Mouse (Mus musculus): ENCODE measurements at regions not wholly inside any gene's neighbourhood (a gene's known extent, or its start where the extent isn't known, plus 50 kb on each side); places are given as distances from the start of the nearest gene placed in this dataset.

- no peak for TF ChIP-seq CTCF (IDR thresholded peaks at IDR 0.05; ENCODE audit: extremely low read depth, insufficient read length, insufficient replicate concordance, low read depth, low read length)
- no peak for TF ChIP-seq POLR2A (IDR thresholded peaks at IDR 0.05; ENCODE audit: low read depth, low read length)
These were observed 77.5 kb upstream of the Pitrm1 start for GRCm38 (mm10) chr13:6470286-6471103.
